Comparison of ENCODE assay signal across 8 mouse cellular contexts in genomic region chr9:72654593-72655242, GRCm38 (mm10). TPM values are rescaled to one million over a fixed set of nuclear protein-coding genes. Genes with fewer than 3 reads are reported as not detected.
A peak's percentile ranks its signal among the peaks of the same experiment; 100 is the strongest.
DNase-seq lines count a peak whose midpoint lies in the region; ATAC-seq and TF ChIP-seq lines count a peak whose summit lies in the region.

No protein-coding gene starts in this region.

- H3K27ac ChIP-seq in forebrain, postnatal 0 days (ENCODE audit: low read depth, low read length) = no peak overlapping the region
- H3K27ac ChIP-seq in forebrain, embryonic 15.5 days (replicated peaks) = no peak overlapping the region
- no peak overlapping the region for H3K27ac ChIP-seq in hindbrain, embryonic 15.5 days (replicated peaks)
- peak overlapping the region; percentile 35; the same call in 1 of the 2 replicates for H3K27ac ChIP-seq in limb, embryonic 15.5 days

- H3K36me3 ChIP-seq in forebrain, postnatal 0 days (ENCODE audit: insufficient read depth) = no peaks in the 10 kb centered on the region
- H3K36me3 ChIP-seq in forebrain, embryonic 15.5 days = no peaks in the 10 kb centered on the region
- no peaks in the 10 kb centered on the region for H3K36me3 ChIP-seq in hindbrain, embryonic 15.5 days
- no peaks in the 10 kb centered on the region for H3K36me3 ChIP-seq in limb, embryonic 15.5 days

- H3K9me3 ChIP-seq in forebrain, postnatal 0 days (ENCODE audit: low read length) = no peaks in the 10 kb centered on the region
- H3K9me3 ChIP-seq in forebrain, embryonic 15.5 days = no peaks in the 10 kb centered on the region
- H3K9me3 ChIP-seq in hindbrain, embryonic 15.5 days = no peaks in the 10 kb centered on the region
- H3K9me3 ChIP-seq in limb, embryonic 15.5 days = no peaks in the 10 kb centered on the region

- no peak overlapping the region for H3K4me3 ChIP-seq in forebrain, postnatal 0 days (ENCODE audit: low read depth, low read length)
- no peak overlapping the region for H3K4me3 ChIP-seq in forebrain, embryonic 15.5 days
- H3K4me3 ChIP-seq in hindbrain, embryonic 15.5 days = no peak overlapping the region
- H3K4me3 ChIP-seq in limb, embryonic 15.5 days = no peak overlapping the region

- no peak overlapping the region for H3K4me2 ChIP-seq in forebrain, postnatal 0 days (ENCODE audit: low read depth)
- no peak overlapping the region for H3K4me2 ChIP-seq in forebrain, embryonic 15.5 days (replicated peaks)
- H3K4me2 ChIP-seq in hindbrain, embryonic 15.5 days = no peak overlapping the region
- no peak overlapping the region for H3K4me2 ChIP-seq in limb, embryonic 15.5 days

- 71% methylated on average over 6 of the region's 6 CpGs for WGBS in forebrain, postnatal 0 days
- WGBS in forebrain, embryonic 15.5 days = 72% methylated on average over 6 of the region's 6 CpGs
- WGBS in hindbrain, embryonic 15.5 days = 59% methylated on average over 6 of the region's 6 CpGs
- WGBS in limb, embryonic 15.5 days = 72% methylated on average over 6 of the region's 6 CpGs

- no peaks in the 10 kb centered on the region for H3K4me1 ChIP-seq in forebrain, postnatal 0 days (ENCODE audit: insufficient read depth)
- 0 out of 2 replicates have a peak, but pooled peaks cover 7% of the 10 kb centered on the region for H3K4me1 ChIP-seq in forebrain, embryonic 15.5 days
- H3K4me1 ChIP-seq in hindbrain, embryonic 15.5 days (replicated peaks) = no peaks in the 10 kb centered on the region
- peaks cover 34% of the 10 kb centered on the region for H3K4me1 ChIP-seq in limb, embryonic 15.5 days

- no peak overlapping the region for H3K9ac ChIP-seq in forebrain, postnatal 0 days
- no peak overlapping the region for H3K9ac ChIP-seq in forebrain, embryonic 15.5 days (replicated peaks)
- H3K9ac ChIP-seq in hindbrain, embryonic 15.5 days = no peak overlapping the region
- no peak overlapping the region for H3K9ac ChIP-seq in limb, embryonic 15.5 days

- no peaks in the 10 kb centered on the region for H3K27me3 ChIP-seq in forebrain, postnatal 0 days (ENCODE audit: insufficient read depth, low read length)
- H3K27me3 ChIP-seq in forebrain, embryonic 15.5 days = no peaks in the 10 kb centered on the region
- no peaks in the 10 kb centered on the region for H3K27me3 ChIP-seq in hindbrain, embryonic 15.5 days
- no peaks in the 10 kb centered on the region for H3K27me3 ChIP-seq in limb, embryonic 15.5 days

- TF ChIP-seq CTCF in forebrain, postnatal 0 days (IDR thresholded peaks at IDR 0.05; ENCODE audit: low read depth) = peak; percentile 39; the same call in 1 of the 2 replicates

- ATAC-seq in forebrain, postnatal 0 days = 0 out of 2 replicates have a peak, but pooled peaks have one; percentile 29
- no peak; the same call in 1 of the 2 replicates for ATAC-seq in forebrain, embryonic 15.5 days (replicated peaks)
- ATAC-seq in hindbrain, embryonic 15.5 days (ENCODE audit: low FRiP score, low read depth) = 0 out of 2 replicates have a peak, but pooled peaks have one; percentile 43
- ATAC-seq in limb, embryonic 15.5 days (ENCODE audit: insufficient number of reproducible peaks, low FRiP score, low TSS enrichment, low read depth) = no peak

- no peak for DNase-seq in forebrain, postnatal 0 days
- DNase-seq in ES-CJ7 (ENCODE audit: low read depth, low spot score) = peak; percentile 57
- peak; percentile 61 for DNase-seq in embryo, embryonic 9.5 days (ENCODE audit: extremely low spot score)
- peak; percentile 64 for DNase-seq in naive thymus-derived CD4-positive, alpha-beta T cell, adult 2 months (ENCODE audit: low read depth)
- DNase-seq in thymus, adult 18-20 months = peak; percentile 29 to 40

RNA-seq across cellular contexts. Expression of gene Nedd4, which starts 7.4 kb away (rescaled TPM):
- 391 and 472 TPM in 2 replicates for total RNA-seq in forebrain, postnatal 0 days (2014; rRNA removed)
- polyA plus RNA-seq in forebrain, postnatal 0 days (2015; fragmentation: Nextera tagmentation; extraction: Ambion mirVana) = 180 and 278 TPM in 2 replicates
- polyA plus RNA-seq in forebrain, embryonic 15.5 days (2015; fragmentation: Nextera tagmentation; extraction: Ambion mirVana) = 433 and 447 TPM in 2 replicates
- polyA plus RNA-seq in hindbrain, embryonic 15.5 days (2015; fragmentation: Nextera tagmentation; extraction: Ambion mirVana) = 387 and 425 TPM in 2 replicates
- 569 and 579 TPM in 2 replicates for polyA plus RNA-seq in limb, embryonic 15.5 days (2015; fragmentation: Nextera tagmentation; extraction: Ambion mirVana)

Comparison
In these comparisons a context has a peak if more than half of its experiments do, and no peak if none do; other contexts are left out.
1. ATAC-seq: peak in forebrain, postnatal 0 days (single experiment) and hindbrain, embryonic 15.5 days (single experiment); none in forebrain, embryonic 15.5 days (single experiment) and limb, embryonic 15.5 days (single experiment).